ENCODE assay signal across 17 mouse cellular contexts in genomic region chr2:173431841-173432240, GRCm38 (mm10).
DNase-seq lines count a peak whose midpoint lies in the region; ATAC-seq and TF ChIP-seq lines count a peak whose summit lies in the region.
"Had no signal": no experiment of that assay in that cellular context is flagged by ENCODE, and none has a peak within 500 bp of the region (broad histone marks: within the 10 kb centered on the region; RNA-seq: fewer than 3 reads in every experiment).

No protein-coding gene starts in this region.

- H3K27me3 ChIP-seq in kidney, embryonic 16.5 days (ENCODE audit: insufficient read depth, low read length): no peaks in the 10 kb centered on the region
- no peaks in the 10 kb centered on the region for H3K27me3 ChIP-seq in kidney, embryonic 14.5 days (ENCODE audit: control insufficient read depth, insufficient read depth, low read length)
- no peaks in the 10 kb centered on the region for H3K27me3 ChIP-seq in small intestine, adult 2 months (ENCODE audit: control insufficient read depth, insufficient read depth, low read length)
- H3K27me3 ChIP-seq: embryonic facial prominence, embryonic 13.5 days; forebrain, embryonic 13.5 days; heart, embryonic 12.5 days had no signal

- intact Hi-C loops in heart, postnatal 36 days (cut with DNase I): no loop called here

- peaks cover 15% of the 10 kb centered on the region for H3K4me1 ChIP-seq in kidney, embryonic 16.5 days (ENCODE audit: insufficient read depth, low read length)
- peaks cover 15% of the 10 kb centered on the region; the same call in 1 of the 2 replicates for H3K4me1 ChIP-seq in kidney, embryonic 14.5 days (ENCODE audit: control insufficient read depth, insufficient read depth, low read length)
- 0 out of 2 replicates have a peak, but pooled peaks cover 3% of the 10 kb centered on the region for H3K4me1 ChIP-seq in small intestine, adult 2 months (ENCODE audit: control insufficient read depth, insufficient read depth, insufficient read length, low read length)
- H3K4me1 ChIP-seq: heart, embryonic 12.5 days had no signal

- no peak overlapping the region for H3K9ac ChIP-seq in kidney, embryonic 16.5 days (replicated peaks; ENCODE audit: low read length)
- no peak overlapping the region for H3K9ac ChIP-seq in kidney, embryonic 14.5 days (ENCODE audit: low read depth, low read length)
- H3K9ac ChIP-seq: embryonic facial prominence, embryonic 13.5 days; forebrain, embryonic 13.5 days; forebrain, postnatal 0 days; heart, embryonic 12.5 days had no signal

- peak overlapping the region; percentile 1; the same call in 1 of the 2 replicates for H3K27ac ChIP-seq in kidney, embryonic 16.5 days (ENCODE audit: low read length)
- no peak overlapping the region for H3K27ac ChIP-seq in kidney, embryonic 14.5 days (ENCODE audit: low read depth, low read length)
- H3K27ac ChIP-seq in small intestine, adult 2 months (ENCODE audit: insufficient read depth, low read depth, low read length): peak overlapping the region; percentile 31; the same call in 1 of the 2 replicates
- H3K27ac ChIP-seq: embryonic facial prominence, embryonic 13.5 days; forebrain, embryonic 13.5 days had no signal

- DNase-seq in 416B (ENCODE audit: low read depth): peak; percentile 7
- DNase-seq in NIH3T3 (ENCODE audit: low read depth): peak; percentile 18
- no peak for DNase-seq in layer of hippocampus, adult 9-10 months (ENCODE audit: low spot score)
- DNase-seq in heart, postnatal 36 days: no peak
- DNase-seq in layer of hippocampus, postnatal 36 days: no peak
- DNase-seq: adrenal gland, postnatal 14 days; cerebellum, adult 11-12 months; cerebellum, adult 9-11 months; cerebellum, postnatal 36 days; forebrain, postnatal 0 days had no signal

- no peak for ATAC-seq in kidney, embryonic 16.5 days (ENCODE audit: low FRiP score, low TSS enrichment)
- no peak for ATAC-seq in kidney, embryonic 14.5 days (ENCODE audit: low FRiP score, low TSS enrichment)
- ATAC-seq: forebrain, embryonic 13.5 days; forebrain, postnatal 0 days; hindbrain, embryonic 16.5 days had no signal

- H3K4me3 ChIP-seq in kidney, embryonic 16.5 days (ENCODE audit: low read length): no peak overlapping the region
- H3K4me3 ChIP-seq in kidney, embryonic 14.5 days (ENCODE audit: low read length): no peak overlapping the region
- no peak overlapping the region for H3K4me3 ChIP-seq in small intestine, adult 2 months (ENCODE audit: low read depth, low read length)
- H3K4me3 ChIP-seq: embryonic facial prominence, embryonic 13.5 days; forebrain, embryonic 13.5 days; heart, embryonic 12.5 days had no signal

- WGBS in kidney, embryonic 16.5 days: 37% methylated on average over 5 of the region's 5 CpGs
- 34% methylated on average over 5 of the region's 5 CpGs for WGBS in kidney, embryonic 14.5 days
- 54% methylated on average over 5 of the region's 5 CpGs for WGBS in small intestine, adult 2 months

- H3K9me3 ChIP-seq in kidney, embryonic 16.5 days (ENCODE audit: low read length): no peaks in the 10 kb centered on the region
- no peaks in the 10 kb centered on the region for H3K9me3 ChIP-seq in kidney, embryonic 14.5 days (ENCODE audit: control insufficient read depth, low read length)
- H3K9me3 ChIP-seq: embryonic facial prominence, embryonic 13.5 days; forebrain, embryonic 13.5 days had no signal

- TF ChIP-seq POLR2A in small intestine, adult 2 months (IDR thresholded peaks at IDR 0.05; ENCODE audit: low read depth, low read length): no peak

- H3K4me2 ChIP-seq in kidney, embryonic 16.5 days (replicated peaks; ENCODE audit: low read depth, low read length): no peak overlapping the region
- H3K4me2 ChIP-seq in kidney, embryonic 14.5 days (replicated peaks; ENCODE audit: low read depth, low read length): no peak overlapping the region
- H3K4me2 ChIP-seq: embryonic facial prominence, embryonic 13.5 days; forebrain, embryonic 13.5 days; heart, embryonic 12.5 days had no signal

- no peak for TF ChIP-seq CTCF in small intestine, adult 2 months (IDR thresholded peaks at IDR 0.05; ENCODE audit: extremely low read depth, insufficient read length, insufficient replicate concordance, low read depth, low read length)

- no peaks in the 10 kb centered on the region for H3K36me3 ChIP-seq in kidney, embryonic 16.5 days (ENCODE audit: insufficient read depth, low read length)
- no peaks in the 10 kb centered on the region for H3K36me3 ChIP-seq in kidney, embryonic 14.5 days (ENCODE audit: control insufficient read depth, insufficient read depth, low read length)
- H3K36me3 ChIP-seq in small intestine, adult 2 months (ENCODE audit: control insufficient read depth, insufficient read depth, low read length): no peaks in the 10 kb centered on the region
- H3K36me3 ChIP-seq: embryonic facial prominence, embryonic 13.5 days; heart, embryonic 12.5 days had no signal

Comparison
In these comparisons a context has a peak if more than half of its experiments do, and no peak if none do; other contexts are left out.
1. DNase-seq: peak in 416B (single experiment) and NIH3T3 (single experiment); none in layer of hippocampus, adult 9-10 months (single experiment), heart, postnatal 36 days (0 of 2) and layer of hippocampus, postnatal 36 days (0 of 2).